Mouse (Mus musculus) megakaryocyte, embryonic 14.5 days (primary cell): ENCODE results near the gene Tctn1.

Source experiments
- FLI1 ChIP-seq: IDR thresholded peaks from 2 replicates; pipeline ENCODE4 v1.6.1; 2012; ENCODE audit warnings: low read length, inconsistent platforms, mixed read lengths
- GATA1 ChIP-seq: IDR thresholded peaks from 3 replicates; pipeline ENCODE4 v1.6.1; 2012; ENCODE audit warnings: mixed read lengths, low read length, inconsistent platforms, borderline replicate concordance

DNA sequence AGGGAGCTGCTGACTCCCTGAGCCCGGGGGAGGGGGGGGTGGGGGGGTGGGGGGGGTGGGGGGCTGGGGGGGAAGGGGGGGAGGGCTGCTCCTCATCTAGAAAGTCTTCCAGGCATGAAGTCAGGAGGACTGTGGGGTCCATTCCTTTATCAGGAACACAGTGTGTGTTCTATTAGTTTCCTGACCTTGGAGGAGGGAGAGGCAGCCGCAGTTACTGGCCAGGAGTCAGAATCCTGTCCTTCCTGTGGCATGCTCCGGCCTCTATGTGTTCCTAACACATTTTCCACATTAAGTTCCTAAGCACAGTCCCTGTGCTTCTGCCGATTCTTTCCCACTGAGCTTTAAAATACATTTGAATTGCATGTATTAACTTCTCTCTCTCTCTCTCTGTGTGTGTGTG lies 35.5 kb downstream of the Tctn1 start:
- no peak for TF ChIP-seq GATA1
- TF ChIP-seq FLI1 = no peak
